Mouse (Mus musculus) hindbrain, postnatal 0 days (tissue): ENCODE data around the gene Gfpt2. TPM values are rescaled to one million over a fixed set of nuclear protein-coding genes. Genes with fewer than 3 reads are reported as not detected.
A peak's percentile ranks its signal among the peaks of the same experiment; 100 is the strongest.

Experiments
- ATAC-seq: fragments of 200-750 bp; cut with Nextera tagmentation; 2 replicates; pipeline ENCODE4 v1.8.0; 2017; ENCODE audit warnings: mild to moderate bottlenecking, moderate TSS enrichment, moderate library complexity
- DNase-seq: peaks from one replicate; pipeline ENCODE4 v3.0.0-alpha.2; 2015; ENCODE audit warnings: low spot score
- H3K27ac ChIP-seq: fragments of 300-500 bp; sonication (generic); 2 replicates; pipeline ENCODE4 v1.5.1; 2014; ENCODE audit warnings: mild to moderate bottlenecking
- H3K27me3 ChIP-seq: fragments of 300-500 bp; sonication (generic); 2 replicates; pipeline ENCODE4 v1.6.1; 2014; ENCODE audit warnings: low read length, mixed read lengths; ENCODE audit not compliant: insufficient read depth
- H3K36me3 ChIP-seq: fragments of 300-500 bp; sonication (generic); 2 replicates; pipeline ENCODE4 v1.6.1; 2014; ENCODE audit warnings: low read length, mixed read lengths; ENCODE audit not compliant: insufficient read depth
- H3K4me1 ChIP-seq: fragments of 300-500 bp; sonication (generic); 2 replicates; pipeline ENCODE4 v1.6.1; 2014; ENCODE audit warnings: antibody characterized with exemption, low read length, mixed read lengths; ENCODE audit not compliant: insufficient read depth
- H3K4me2 ChIP-seq: fragments of 300-500 bp; sonication (generic); 2 replicates; pipeline ENCODE4 v1.6.1; 2014; ENCODE audit warnings: low read depth, mild to moderate bottlenecking, low read length, moderate library complexity, mixed read lengths
- H3K4me3 ChIP-seq: fragments of 300-500 bp; sonication (generic); 2 replicates; pipeline ENCODE4 v1.5.1; 2014; ENCODE audit warnings: low read length
- H3K9ac ChIP-seq: fragments of 300-500 bp; sonication (generic); replicated peaks from 2 replicates; pipeline ENCODE4 v1.6.1; 2014; ENCODE audit warnings: mild to moderate bottlenecking, low read length, moderate library complexity, mixed read lengths
- H3K9me3 ChIP-seq: fragments of 300-500 bp; sonication (generic); 2 replicates; pipeline ENCODE4 v1.6.1; 2016; ENCODE audit warnings: low read length, mixed read lengths
- CTCF ChIP-seq: IDR thresholded peaks from 2 replicates; pipeline ENCODE4 v1.5.1; 2016; ENCODE audit warnings: antibody characterized with exemption, control low read depth, low read depth
- WGBS: fragments of 180-500 bp; shearing (Covaris S2); extraction: QIAGEN DNeasy Blood & Tissue Kit; methylation state at CpG from one replicate; pipeline ENCODE4 v1.1.7; 2014; 5-methylcytosine and 5-hydroxymethylcytosine counted together
- polyA plus RNA-seq: library from polyadenylated mRNA; unstranded; fragments of >200 nt; fragmentation: Nextera tagmentation; extraction: Ambion mirVana; gene quantifications from 2 replicates; pipeline ENCODE4 v1.2.1, GENCODE M21; 2015
- total RNA-seq: library from RNA; depleted of rRNA; stranded (reverse); fragments of >200 nt; gene quantifications from 2 replicates; pipeline ENCODE4 v1.2.3, GENCODE M21; 2014

The Gfpt2 gene
- total and polyA plus RNA-seq, 2 experiments from 2014 or later, result 2.5 to 5.0 TPM

DNA sequence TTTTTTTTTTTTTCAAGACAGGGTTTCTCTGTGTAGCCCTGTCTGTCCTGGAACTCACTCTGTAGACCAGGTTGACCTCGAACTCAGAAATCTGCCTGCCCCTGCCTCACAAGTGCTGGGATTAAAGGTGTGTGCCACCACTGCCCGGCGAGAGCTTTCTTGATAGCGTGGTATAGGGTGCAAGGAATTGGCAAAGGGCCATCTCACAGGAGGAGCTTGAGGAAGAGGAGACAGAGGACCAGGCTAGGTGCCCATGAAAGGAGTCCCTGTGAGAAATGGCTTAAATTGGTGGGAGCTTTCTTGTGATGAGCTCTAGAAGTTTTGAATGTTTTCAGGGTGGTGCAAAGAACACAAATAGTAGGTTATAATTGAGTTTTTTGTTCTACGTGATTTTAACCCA lies 25.2 kb upstream of the Gfpt2 start:
- H3K4me3 ChIP-seq, result no peak overlapping the region
- TF ChIP-seq CTCF, result no peak
- H3K27ac ChIP-seq, result no peak overlapping the region
- 93% methylated on average over 5 of the region's 5 CpGs for WGBS
- no peaks in the 10 kb centered on the region for H3K4me1 ChIP-seq
- H3K9ac ChIP-seq, result no peak overlapping the region
- no peaks in the 10 kb centered on the region for H3K9me3 ChIP-seq
- H3K27me3 ChIP-seq, result no peaks in the 10 kb centered on the region
- no peaks in the 10 kb centered on the region for H3K36me3 ChIP-seq
- DNase-seq, result no peak
- no peak overlapping the region for H3K4me2 ChIP-seq
- no peak for ATAC-seq

DNA sequence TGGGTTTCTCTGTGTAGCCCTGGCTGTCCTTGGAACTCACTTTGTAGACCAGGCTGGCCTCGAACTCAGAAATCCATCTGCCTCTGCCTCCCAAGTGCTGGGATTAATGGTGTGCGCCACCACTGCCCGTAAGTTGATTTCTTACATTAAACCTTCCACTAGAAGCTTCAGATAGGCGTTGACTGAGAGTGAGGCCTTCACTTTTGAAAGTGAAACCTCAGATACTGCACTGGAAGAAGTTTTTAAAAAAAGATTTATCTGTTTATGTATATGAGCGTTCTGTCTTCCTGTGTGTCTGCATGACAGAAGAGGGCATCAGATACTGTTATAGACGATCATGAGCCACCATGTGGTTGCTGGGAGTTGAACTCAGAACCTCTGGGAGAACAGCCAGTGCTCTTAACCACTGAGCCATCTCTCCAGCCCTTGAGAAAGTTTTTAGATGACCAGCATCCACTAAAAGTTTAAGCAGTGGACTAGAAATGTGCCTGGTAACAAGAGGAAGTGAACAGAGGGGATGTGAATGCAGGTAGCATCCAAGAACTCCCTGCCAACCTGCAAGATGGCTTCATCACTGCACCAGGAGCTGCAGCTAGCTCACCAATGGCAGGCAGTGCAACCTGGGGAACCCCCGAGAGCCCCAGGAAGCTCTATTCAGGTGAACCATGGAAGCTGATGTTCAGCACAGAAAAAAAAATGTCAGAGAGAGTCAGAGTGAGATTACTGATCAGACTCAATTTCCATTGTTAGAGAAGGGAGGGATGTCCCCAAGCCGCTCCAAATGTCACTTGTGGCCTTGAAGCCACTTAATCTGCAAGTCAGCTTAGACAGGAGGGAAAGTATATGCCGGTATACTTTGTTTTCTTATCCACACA lies 23.1 kb upstream of the Gfpt2 start:
- DNase-seq (no peak), ATAC-seq (no peak)
- Histone ChIP-seq H3K27ac (no peak overlapping the region), H3K27me3 (no peaks in the 10 kb centered on the region), H3K4me1 (no peaks in the 10 kb centered on the region), H3K4me3 (no peak overlapping the region), H3K9ac (no peak overlapping the region), H3K9me3 (no peaks in the 10 kb centered on the region), H3K36me3 (no peaks in the 10 kb centered on the region), H3K4me2 (no peak overlapping the region)
- 84% methylated on average over 9 of the region's 9 CpGs for WGBS
- TF ChIP-seq CTCF, result no peak

DNA sequence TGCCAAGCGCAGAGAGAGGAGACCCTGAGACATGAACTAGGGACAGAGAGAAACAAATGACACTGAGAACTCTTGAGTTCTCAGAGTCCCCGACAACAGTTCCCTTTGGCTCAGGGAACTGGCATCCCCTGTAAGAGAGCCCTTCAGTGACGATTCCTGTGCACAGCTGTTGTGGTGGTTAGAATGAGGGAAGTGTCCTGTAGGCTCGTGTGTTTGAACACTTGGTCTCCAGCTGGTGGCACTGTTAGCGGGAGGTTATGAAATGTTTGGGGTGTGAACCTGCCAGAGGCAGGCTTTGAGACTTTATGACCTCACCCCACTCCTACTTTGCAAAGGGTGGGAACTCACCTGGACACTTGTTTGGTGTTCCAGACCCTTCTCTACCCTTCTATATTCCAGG lies 21.7 kb upstream of the Gfpt2 start:
- Histone ChIP-seq H3K36me3 (no peaks in the 10 kb centered on the region), H3K9ac (no peak overlapping the region), H3K27ac (no peak overlapping the region), H3K9me3 (no peaks in the 10 kb centered on the region), H3K4me1 (no peaks in the 10 kb centered on the region), H3K4me2 (no peak overlapping the region), H3K4me3 (no peak overlapping the region), H3K27me3 (no peaks in the 10 kb centered on the region)
- WGBS, result 66% methylated on average over 5 of the region's 5 CpGs
- DNase-seq, result no peak
- TF ChIP-seq CTCF, result no peak
- ATAC-seq, result no peak

DNA sequence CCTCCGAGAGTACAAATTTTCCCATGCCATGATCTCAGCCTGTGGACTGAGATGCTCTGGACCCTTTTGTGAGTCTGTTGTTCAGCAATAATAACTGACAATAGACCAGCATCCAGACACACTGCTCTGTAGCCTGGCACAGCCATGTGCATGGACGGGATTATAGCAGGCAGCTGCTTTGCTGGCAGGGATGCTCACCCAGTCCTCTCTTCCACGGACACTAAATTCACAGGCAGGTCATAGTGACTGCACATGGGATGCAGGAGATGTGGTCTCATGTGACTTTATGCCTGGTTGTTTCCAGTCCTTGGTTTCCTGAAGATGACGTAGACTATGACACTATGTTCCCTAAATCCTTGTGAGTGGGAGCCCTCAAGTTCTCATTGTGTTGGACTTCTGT lies 19.1 kb upstream of the Gfpt2 start:
- WGBS, result 64% methylated on average over 4 of the region's 4 CpGs
- Histone ChIP-seq H3K9ac (no peak overlapping the region), H3K4me2 (no peak overlapping the region), H3K36me3 (no peaks in the 10 kb centered on the region), H3K4me1 (no peaks in the 10 kb centered on the region), H3K4me3 (no peak overlapping the region), H3K9me3 (no peaks in the 10 kb centered on the region), H3K27ac (no peak overlapping the region), H3K27me3 (no peaks in the 10 kb centered on the region)
- ATAC-seq (no peak), DNase-seq (no peak)
- no peak for TF ChIP-seq CTCF

DNA sequence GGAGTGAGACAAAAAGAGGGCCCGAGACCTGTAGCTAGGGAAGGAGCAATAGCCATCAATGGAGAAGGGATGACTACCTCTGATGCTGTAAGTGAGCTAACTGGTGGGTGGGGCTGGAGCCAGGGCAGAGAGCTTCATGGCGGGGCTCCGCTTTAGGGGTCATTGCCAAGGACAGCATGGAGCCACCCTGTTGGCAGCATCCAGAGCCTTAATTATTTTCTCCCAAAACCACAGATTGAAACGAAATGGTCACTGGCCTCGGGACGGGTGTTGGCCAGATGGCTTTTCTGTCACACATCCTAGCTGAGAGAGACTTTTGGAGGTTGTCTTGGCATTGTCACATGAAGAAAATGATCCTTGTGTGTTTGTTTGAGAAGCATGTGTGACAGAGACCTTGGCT lies 15.1 kb upstream of the Gfpt2 start:
- Histone ChIP-seq H3K4me3 (no peak overlapping the region), H3K27me3 (no peaks in the 10 kb centered on the region), H3K9me3 (no peaks in the 10 kb centered on the region), H3K9ac (no peak overlapping the region), H3K36me3 (no peaks in the 10 kb centered on the region), H3K27ac (no peak overlapping the region), H3K4me2 (no peak overlapping the region), H3K4me1 (no peaks in the 10 kb centered on the region)
- WGBS, result 50% methylated on average over 6 of the region's 6 CpGs
- DNase-seq (peak; percentile 51), ATAC-seq (peak; percentile 66)
- TF ChIP-seq CTCF, result no peak

DNA sequence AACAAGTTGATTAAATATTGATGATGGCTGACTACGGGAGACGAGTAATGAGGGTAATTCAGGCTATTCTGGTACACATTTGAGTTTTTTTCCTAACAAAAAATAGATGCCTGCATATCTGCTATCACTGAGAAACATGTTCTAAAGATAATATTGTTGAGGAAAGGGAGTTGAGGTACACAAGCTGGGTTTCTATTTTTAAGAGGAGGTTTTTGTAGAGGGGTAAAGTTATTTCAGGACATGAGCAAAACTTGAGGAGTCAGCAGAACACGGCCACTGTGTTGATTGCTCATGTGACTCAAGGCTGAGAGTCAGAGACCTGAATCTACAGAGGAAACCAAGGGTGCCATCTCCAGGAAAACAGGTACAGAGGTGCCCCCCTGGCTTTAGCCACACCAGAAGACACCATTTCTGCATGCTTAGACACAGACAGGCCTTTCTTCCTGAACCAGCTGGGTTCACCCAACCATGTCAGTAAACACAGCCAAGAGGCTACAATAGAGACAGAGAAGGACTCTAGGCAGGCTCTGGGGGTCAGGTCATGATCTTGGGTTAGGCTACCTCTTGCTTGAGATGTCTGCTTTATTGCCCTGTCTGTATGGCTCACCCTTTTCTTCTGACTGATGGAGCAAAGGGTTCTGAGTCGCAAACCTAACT lies 13.7 kb upstream of the Gfpt2 start:
- no peak for DNase-seq
- H3K4me1 ChIP-seq, result no peaks in the 10 kb centered on the region

More for the DNA sequence above, 13.7 kb upstream of the Gfpt2 start:
- 81% methylated on average over 4 of the region's 4 CpGs for WGBS
- no peaks in the 10 kb centered on the region for H3K27me3 ChIP-seq
- no peak overlapping the region for H3K4me2 ChIP-seq
- H3K27ac ChIP-seq, result no peak overlapping the region
- TF ChIP-seq CTCF, result no peak
- no peak for ATAC-seq
- H3K36me3 ChIP-seq, result no peaks in the 10 kb centered on the region
- no peaks in the 10 kb centered on the region for H3K9me3 ChIP-seq
- H3K4me3 ChIP-seq, result no peak overlapping the region
- no peak overlapping the region for H3K9ac ChIP-seq
